Mouse (Mus musculus) cerebellum, adult 2 months (tissue): ENCODE results near the gene Trappc6a.

Experiments used
- CTCF ChIP-seq: fragments of 200-500 bp; IDR thresholded peaks from 2 replicates; pipeline ENCODE4 v1.5.1; 2011; ENCODE audit warnings: low read depth, mild to moderate bottlenecking, control low read depth, low read length, moderate library complexity, borderline replicate concordance; ENCODE audit not compliant: insufficient read depth
- POLR2A ChIP-seq: fragments of 200-500 bp; IDR thresholded peaks from 2 replicates; pipeline ENCODE4 v1.6.1; 2011; ENCODE audit warnings: low read length, control low read depth, borderline replicate concordance; ENCODE audit not compliant: insufficient read depth

DNA sequence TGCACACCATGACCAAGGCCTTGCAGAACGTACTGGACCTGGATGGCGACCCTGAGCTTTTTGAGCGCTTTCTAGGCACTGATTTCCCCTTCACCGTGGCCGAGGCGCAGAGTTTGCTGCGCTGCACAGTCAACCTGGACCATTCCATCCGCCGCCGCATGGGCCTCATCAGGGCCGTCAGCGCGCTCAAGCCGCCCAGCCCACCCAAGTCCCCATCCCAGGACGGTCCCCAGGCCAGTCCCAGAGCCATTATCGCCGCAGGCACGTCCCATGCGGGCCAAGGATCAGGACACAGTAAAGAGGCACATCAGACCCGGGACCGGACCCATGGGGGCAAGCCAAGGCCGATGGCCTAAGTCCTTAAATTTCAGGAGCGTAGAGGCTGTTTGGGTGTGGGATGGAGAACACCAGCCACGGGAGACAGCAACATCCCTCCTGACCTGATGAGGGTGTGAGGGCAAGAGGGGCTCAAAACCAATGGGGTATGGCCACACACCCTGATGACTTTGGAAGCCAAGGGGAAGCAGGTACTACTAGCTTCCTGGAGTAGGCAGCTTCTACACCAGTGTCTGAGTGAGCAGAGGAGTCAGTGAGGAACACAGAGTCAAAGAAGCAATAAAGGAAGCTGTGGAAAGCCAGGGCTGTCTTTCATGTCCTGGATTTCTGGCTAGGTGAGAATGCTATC lies 16.4 kb downstream of the Trappc6a start:
- TF ChIP-seq POLR2A = no peak
- TF ChIP-seq CTCF = no peak
